ENCODE assay signal across 8 mouse cellular contexts in the genomic region with DNA sequence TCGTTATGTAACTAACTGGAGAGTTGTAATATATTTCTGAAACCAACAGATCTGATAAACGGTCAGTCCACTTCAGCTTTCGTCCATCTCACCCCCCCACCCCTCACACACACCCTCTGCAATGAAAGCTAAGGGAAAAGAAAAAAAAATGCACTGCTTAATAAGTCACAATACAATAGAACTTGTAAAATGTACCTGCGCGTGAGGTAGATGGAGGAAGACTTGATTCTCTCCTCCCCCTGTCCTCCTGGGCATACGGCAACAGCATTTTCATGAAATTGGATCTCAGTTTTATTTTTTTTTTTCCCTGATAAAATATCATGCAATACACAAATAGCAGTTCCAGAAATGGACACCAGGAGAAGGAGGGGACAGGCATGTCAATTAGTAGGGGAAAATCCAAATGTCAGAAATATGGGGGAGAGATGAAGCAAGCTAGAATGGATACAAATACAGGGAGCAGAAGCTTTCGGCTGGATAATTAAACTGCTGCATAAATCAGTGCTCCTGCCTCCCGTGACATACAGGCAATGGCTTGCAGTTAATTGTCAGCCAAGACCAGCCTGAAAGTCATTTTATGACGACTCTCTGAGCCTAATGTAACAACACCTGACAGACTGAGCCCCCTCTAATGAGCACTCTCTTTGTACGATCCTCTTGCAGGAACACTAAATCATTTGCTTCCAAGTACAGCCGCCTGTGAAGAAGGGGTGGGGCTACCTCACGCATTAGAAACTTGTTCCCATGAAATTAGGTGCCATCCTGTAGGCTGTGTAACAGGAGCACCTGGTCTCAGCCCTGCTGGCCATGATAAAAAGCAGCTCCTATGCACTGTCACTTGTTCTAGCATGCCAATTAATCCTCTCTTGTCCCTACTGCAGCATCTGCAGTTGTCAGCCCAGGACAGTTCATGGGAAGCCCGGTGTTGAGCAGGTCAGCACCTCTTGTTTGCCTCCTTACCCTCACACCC. TPM values are rescaled to one million over a fixed set of nuclear protein-coding genes. Genes with fewer than 3 reads are reported as not detected.
DNase-seq lines count a peak whose midpoint lies in the region; ATAC-seq lines count a peak whose summit lies in the region.

No protein-coding gene starts in this region.

- H3K27me3 ChIP-seq in hindbrain, embryonic 15.5 days, result peaks cover 3% of the 10 kb centered on the region; the same call in 1 of the 2 replicates
- peaks cover 3% of the 10 kb centered on the region for H3K27me3 ChIP-seq in midbrain, embryonic 16.5 days (ENCODE audit: control insufficient read depth, insufficient read depth, low read depth, low read length)

- peak overlapping the region; percentile 0; the same call in 1 of the 2 replicates for H3K9ac ChIP-seq in hindbrain, embryonic 15.5 days
- H3K9ac ChIP-seq in midbrain, embryonic 16.5 days (ENCODE audit: low read depth, low read length), result 0 out of 2 replicates have a peak overlapping the region, but pooled peaks have one; percentile 38

- peak overlapping the region; percentile 70 for H3K27ac ChIP-seq in hindbrain, embryonic 15.5 days (replicated peaks)
- H3K27ac ChIP-seq in midbrain, embryonic 16.5 days (ENCODE audit: low read length), result peak overlapping the region; percentile 63; the same call in 1 of the 2 replicates

- H3K36me3 ChIP-seq in hindbrain, embryonic 15.5 days, result no peaks in the 10 kb centered on the region
- no peaks in the 10 kb centered on the region for H3K36me3 ChIP-seq in midbrain, embryonic 16.5 days (ENCODE audit: control insufficient read depth, insufficient read depth, low read length)

- DNase-seq in cerebellum, adult 9-10 months, result peak; percentile 31
- no peak for DNase-seq in cerebellum, postnatal 4 days (ENCODE audit: low spot score in 2 of 2)
- peak; percentile 32 to 77 for DNase-seq in left cerebral cortex, postnatal 14 days (ENCODE audit: low spot score in 2 of 2)
- no peak for DNase-seq in left cerebral cortex, adult 18-20 months (ENCODE audit: low spot score in 2 of 2)
- no peak for DNase-seq in urinary bladder, postnatal 36 days (ENCODE audit: low spot score in 2 of 2)
- no peak for DNase-seq in gastrocnemius, postnatal 4 days (ENCODE audit: low spot score in 2 of 2)

- 50% methylated on average over 13 of the region's 13 CpGs for WGBS in hindbrain, embryonic 15.5 days
- whole genome bisulfite sequencing in midbrain, embryonic 16.5 days, result 51% methylated on average over 13 of the region's 13 CpGs

- H3K9me3 ChIP-seq in hindbrain, embryonic 15.5 days, result no peaks in the 10 kb centered on the region
- no peaks in the 10 kb centered on the region for H3K9me3 ChIP-seq in midbrain, embryonic 16.5 days (replicated peaks; ENCODE audit: control insufficient read depth, low read length, poor library complexity, severe bottlenecking)

- peak; percentile 88 for ATAC-seq in hindbrain, embryonic 15.5 days (ENCODE audit: low FRiP score, low read depth)
- ATAC-seq in midbrain, embryonic 16.5 days, result peak; percentile 92

- intact Hi-C loops in left cerebral cortex, postnatal 14 days (cut with DNase I), result loop anchor here (5.0 kb wide), 2 partner anchors 739 to 1409 kb away; no protein-coding TSS in a partner anchor

- H3K4me3 ChIP-seq in hindbrain, embryonic 15.5 days, result peak overlapping the region; percentile 30
- H3K4me3 ChIP-seq in midbrain, embryonic 16.5 days (ENCODE audit: low read depth, low read length), result peak overlapping the region; percentile 34

- peak overlapping the region; percentile 50 for H3K4me2 ChIP-seq in hindbrain, embryonic 15.5 days
- peak overlapping the region; percentile 51 for H3K4me2 ChIP-seq in midbrain, embryonic 16.5 days (ENCODE audit: low read length)

- H3K4me1 ChIP-seq in hindbrain, embryonic 15.5 days (replicated peaks), result peaks cover 7% of the 10 kb centered on the region; the same call in 1 of the 2 replicates
- 0 out of 2 replicates have a peak, but pooled peaks cover 2% of the 10 kb centered on the region for H3K4me1 ChIP-seq in midbrain, embryonic 16.5 days (ENCODE audit: control insufficient read depth, insufficient read depth, low read length)

RNA-seq across cellular contexts. Expression of a gene that starts 11.7 kb away (rescaled TPM):
- 10 to 100 TPM in 1 of 2 experiments, 1 to 10 TPM in 1; 8.2 to 12.1 TPM for total RNA-seq in left cerebral cortex, postnatal 14 days (2021)
- 10 to 100 TPM; 15.2 to 28.4 TPM for total RNA-seq in left cerebral cortex, adult 18-20 months (2021)
- polyA plus RNA-seq in hindbrain, embryonic 15.5 days (2015; fragmentation: Nextera tagmentation; extraction: Ambion mirVana), result 1.5 TPM in 2 replicates
- polyA plus RNA-seq in midbrain, embryonic 16.5 days (2015; fragmentation: Nextera tagmentation; extraction: Ambion mirVana), result 1.1 and 1.8 TPM in 2 replicates
- total RNA-seq in gastrocnemius, postnatal 4 days (2021), result 1 to 10 TPM; 4.1 to 4.5 TPM

Comparison
In these comparisons a context has a peak if more than half of its experiments do, and no peak if none do; other contexts are left out.
1. DNase-seq: peak in cerebellum, adult 9-10 months (single experiment) and left cerebral cortex, postnatal 14 days (2 of 2); none in cerebellum, postnatal 4 days (0 of 2), left cerebral cortex, adult 18-20 months (0 of 2), urinary bladder, postnatal 36 days (0 of 2) and gastrocnemius, postnatal 4 days (0 of 2).